Mouse (Mus musculus): ENCODE data around the gene AW011738. TPM values are rescaled to one million over a fixed set of nuclear protein-coding genes. Genes with fewer than 3 reads are reported as not detected.

The AW011738 gene
- polyA plus RNA-seq, 1 experiment = 0.29 TPM

GRCm38 (mm10) chr4:156235808-156236533 is 32.9 kb downstream of the AW011738 start, which contains the start of gene Noc2l:
Gene Noc2l (plus strand): TSS chr4:156236010.
- Histone ChIP-seq H3K79me2 (ENCODE audit: control insufficient read depth, insufficient read depth) (peaks cover 60% of the 10 kb centered on the region), H3ac (ENCODE audit: control insufficient read depth, insufficient read length, low read depth) (peak within 1 kb of the TSS; percentile 98), H3K79me3 (ENCODE audit: low read depth) (peaks cover 28% of the 10 kb centered on the region), H3K4me3 (ENCODE audit: insufficient read depth, poor library complexity, severe bottlenecking) (peak within 1 kb of the TSS; percentile 87), H3K36me3 (ENCODE audit: control insufficient read depth, insufficient read depth) (peaks cover 51% of the 10 kb centered on the region), H3K27me3 (ENCODE audit: control insufficient read depth, insufficient read depth, insufficient read length) (no peaks in the 10 kb centered on the region)
- TF ChIP-seq MAX (IDR thresholded peaks at IDR 0.05) (peak; percentile 93), MYOG (IDR thresholded peaks at IDR 0.05; ENCODE audit: control insufficient read depth, extremely low read depth, insufficient read length) (no peak)

GRCm38 (mm10) chr4:156236651-156237447 is 33.7 kb downstream of the AW011738 start:
- peak overlapping the region; percentile 37 for H3ac ChIP-seq (ENCODE audit: control insufficient read depth, insufficient read length, low read depth)
- no peak for TF ChIP-seq CEBPB (IDR thresholded peaks at IDR 0.05; ENCODE audit: low read depth)
- TF ChIP-seq MYOD1 (IDR thresholded peaks at IDR 0.05; ENCODE audit: control insufficient read depth, insufficient read length, low read depth) = no peak
- no peak for TF ChIP-seq FOSL1 (IDR thresholded peaks at IDR 0.05; ENCODE audit: insufficient read depth, low read length, poor library complexity, severe bottlenecking)
- TF ChIP-seq USF1 (IDR thresholded peaks at IDR 0.05; ENCODE audit: low read depth) = no peak
- peaks cover 66% of the 10 kb centered on the region for H3K79me2 ChIP-seq (ENCODE audit: control insufficient read depth, insufficient read depth)
- H3K79me3 ChIP-seq (ENCODE audit: low read depth) = peaks cover 28% of the 10 kb centered on the region
- H3K4me3 ChIP-seq (ENCODE audit: insufficient read depth, poor library complexity, severe bottlenecking) = peak overlapping the region; percentile 87
- H3K36me3 ChIP-seq (ENCODE audit: control insufficient read depth, insufficient read depth) = peaks cover 53% of the 10 kb centered on the region
- H3K27me3 ChIP-seq (ENCODE audit: control insufficient read depth, insufficient read depth, insufficient read length) = no peaks in the 10 kb centered on the region

DNA sequence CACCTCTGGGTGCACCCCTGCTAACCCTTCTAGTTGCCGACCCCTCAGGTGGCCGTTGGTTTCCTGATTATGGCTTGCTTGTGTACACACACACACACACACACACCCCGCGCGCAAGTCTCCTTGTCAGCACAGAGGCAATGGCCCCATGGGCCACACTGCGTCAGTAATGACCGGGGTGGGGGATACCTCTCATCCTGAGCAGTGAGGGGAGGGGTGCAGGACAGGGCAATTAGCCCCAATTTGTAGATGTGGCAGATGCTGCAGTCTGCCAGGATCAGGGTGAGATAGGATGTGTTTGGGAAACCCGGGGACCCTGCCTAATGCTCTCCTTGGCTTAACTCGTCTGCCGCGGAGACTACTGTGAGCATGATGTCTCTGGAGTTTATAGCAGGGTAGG is 46.5 kb downstream of the AW011738 start:
- TF ChIP-seq FOSL1 (IDR thresholded peaks at IDR 0.05; ENCODE audit: insufficient read depth, low read length, poor library complexity, severe bottlenecking) (no peak), CTCF (IDR thresholded peaks at IDR 0.05; ENCODE audit: control insufficient read depth, insufficient read depth, insufficient read length) (no peak), MAX (IDR thresholded peaks at IDR 0.05) (no peak), USF1 (IDR thresholded peaks at IDR 0.05; ENCODE audit: low read depth) (no peak)
- peaks cover under 1% of the 10 kb centered on the region for H3K79me2 ChIP-seq (ENCODE audit: control insufficient read depth, insufficient read depth)
- no peaks in the 10 kb centered on the region for H3K27me3 ChIP-seq (ENCODE audit: control insufficient read depth, insufficient read depth, insufficient read length)
- H3ac ChIP-seq (ENCODE audit: control insufficient read depth, insufficient read length, low read depth) = no peak overlapping the region
- peaks cover 42% of the 10 kb centered on the region for H3K36me3 ChIP-seq (ENCODE audit: control insufficient read depth, insufficient read depth)
- no peaks in the 10 kb centered on the region for H3K79me3 ChIP-seq (ENCODE audit: low read depth)
- no peak overlapping the region for H3K4me3 ChIP-seq (ENCODE audit: insufficient read depth, poor library complexity, severe bottlenecking)

DNA sequence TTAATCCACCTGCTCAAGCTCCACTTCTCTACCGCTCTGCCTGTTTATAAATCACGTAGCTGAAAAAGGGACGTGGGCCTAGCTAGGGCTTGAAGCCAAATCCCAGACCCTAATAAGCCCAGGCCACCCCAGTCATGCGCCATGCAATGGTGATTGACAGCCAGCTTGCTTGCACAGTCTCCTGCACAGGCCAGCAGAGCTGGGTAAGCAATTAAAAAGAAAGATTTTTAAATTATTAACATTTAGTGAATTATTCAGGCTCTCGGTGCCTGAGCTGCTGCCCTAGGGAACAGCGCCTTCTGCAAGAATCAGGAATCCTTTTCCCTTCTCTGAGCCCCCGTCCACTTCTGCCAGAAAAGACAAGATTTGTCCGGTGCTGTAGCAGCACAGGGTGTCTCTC is 48.0 kb downstream of the AW011738 start:
- no peak for TF ChIP-seq CEBPB (IDR thresholded peaks at IDR 0.05; ENCODE audit: low read depth)
- no peak for TF ChIP-seq USF1 (IDR thresholded peaks at IDR 0.05; ENCODE audit: low read depth)
- TF ChIP-seq MAX (IDR thresholded peaks at IDR 0.05) = no peak
- no peak for TF ChIP-seq MYOD1 (IDR thresholded peaks at IDR 0.05; ENCODE audit: control insufficient read depth, insufficient read length, low read depth)
- TF ChIP-seq CTCF (IDR thresholded peaks at IDR 0.05; ENCODE audit: control insufficient read depth, insufficient read depth, insufficient read length) = no peak
- TF ChIP-seq MYOG (IDR thresholded peaks at IDR 0.05; ENCODE audit: control insufficient read depth, extremely low read depth, insufficient read length) = no peak
- TF ChIP-seq FOSL1 (IDR thresholded peaks at IDR 0.05; ENCODE audit: insufficient read depth, low read length, poor library complexity, severe bottlenecking) = no peak
- H3K79me3 ChIP-seq (ENCODE audit: low read depth) = no peaks in the 10 kb centered on the region
- H3ac ChIP-seq (ENCODE audit: control insufficient read depth, insufficient read length, low read depth) = no peak overlapping the region
- no peaks in the 10 kb centered on the region for H3K27me3 ChIP-seq (ENCODE audit: control insufficient read depth, insufficient read depth, insufficient read length)
- peaks cover 28% of the 10 kb centered on the region for H3K36me3 ChIP-seq (ENCODE audit: control insufficient read depth, insufficient read depth)
- no peak overlapping the region for H3K4me3 ChIP-seq (ENCODE audit: insufficient read depth, poor library complexity, severe bottlenecking)
- H3K79me2 ChIP-seq (ENCODE audit: control insufficient read depth, insufficient read depth) = no peaks in the 10 kb centered on the region

GRCm38 (mm10) chr4:156252140-156252539 is 49.0 kb downstream of the AW011738 start:
- Histone ChIP-seq H3K79me2 (ENCODE audit: control insufficient read depth, insufficient read depth) (no peaks in the 10 kb centered on the region), H3K36me3 (ENCODE audit: control insufficient read depth, insufficient read depth) (peaks cover 19% of the 10 kb centered on the region), H3K27me3 (ENCODE audit: control insufficient read depth, insufficient read depth, insufficient read length) (no peaks in the 10 kb centered on the region), H3K4me3 (ENCODE audit: insufficient read depth, poor library complexity, severe bottlenecking) (no peak overlapping the region), H3K79me3 (ENCODE audit: low read depth) (no peaks in the 10 kb centered on the region), H3ac (ENCODE audit: control insufficient read depth, insufficient read length, low read depth) (no peak overlapping the region)
- TF ChIP-seq CEBPB (IDR thresholded peaks at IDR 0.05; ENCODE audit: low read depth) = no peak
- no peak for TF ChIP-seq CTCF (IDR thresholded peaks at IDR 0.05; ENCODE audit: control insufficient read depth, insufficient read depth, insufficient read length)
- TF ChIP-seq MYOD1 (IDR thresholded peaks at IDR 0.05; ENCODE audit: control insufficient read depth, insufficient read length, low read depth) = no peak
- no peak for TF ChIP-seq FOSL1 (IDR thresholded peaks at IDR 0.05; ENCODE audit: insufficient read depth, low read length, poor library complexity, severe bottlenecking)
- no peak for TF ChIP-seq MAX (IDR thresholded peaks at IDR 0.05)
- no peak for TF ChIP-seq MYOG (IDR thresholded peaks at IDR 0.05; ENCODE audit: control insufficient read depth, extremely low read depth, insufficient read length)
- TF ChIP-seq USF1 (IDR thresholded peaks at IDR 0.05; ENCODE audit: low read depth) = no peak

DNA sequence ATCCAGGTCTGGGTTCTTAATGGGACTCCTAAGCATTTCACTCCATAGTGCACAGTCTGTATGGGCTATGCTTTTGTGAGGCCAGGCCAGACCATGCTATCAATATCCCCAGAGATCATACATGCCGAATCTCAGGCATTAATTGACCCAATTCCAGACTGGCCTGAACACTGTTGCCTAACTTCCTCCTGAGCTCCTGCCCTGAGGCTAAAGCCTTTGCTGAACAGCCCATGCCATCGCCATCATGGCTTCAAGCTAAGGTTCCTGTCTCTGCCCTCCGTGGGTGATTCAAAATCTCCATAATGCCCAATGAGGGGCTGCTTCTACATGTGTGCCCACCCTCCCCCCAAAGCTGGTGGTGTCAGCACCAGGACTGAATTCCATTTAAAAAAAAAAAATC is 49.5 kb downstream of the AW011738 start:
- Histone ChIP-seq H3K27me3 (ENCODE audit: control insufficient read depth, insufficient read depth, insufficient read length) (no peaks in the 10 kb centered on the region), H3ac (ENCODE audit: control insufficient read depth, insufficient read length, low read depth) (no peak overlapping the region), H3K79me3 (ENCODE audit: low read depth) (no peaks in the 10 kb centered on the region), H3K36me3 (ENCODE audit: control insufficient read depth, insufficient read depth) (peaks cover 14% of the 10 kb centered on the region), H3K79me2 (ENCODE audit: control insufficient read depth, insufficient read depth) (no peaks in the 10 kb centered on the region), H3K4me3 (ENCODE audit: insufficient read depth, poor library complexity, severe bottlenecking) (no peak overlapping the region)
- TF ChIP-seq MAX (IDR thresholded peaks at IDR 0.05) = no peak
- TF ChIP-seq MYOD1 (IDR thresholded peaks at IDR 0.05; ENCODE audit: control insufficient read depth, insufficient read length, low read depth) = no peak
- TF ChIP-seq CEBPB (IDR thresholded peaks at IDR 0.05; ENCODE audit: low read depth) = no peak
- TF ChIP-seq USF1 (IDR thresholded peaks at IDR 0.05; ENCODE audit: low read depth) = no peak
- TF ChIP-seq FOSL1 (IDR thresholded peaks at IDR 0.05; ENCODE audit: insufficient read depth, low read length, poor library complexity, severe bottlenecking) = no peak
- no peak for TF ChIP-seq CTCF (IDR thresholded peaks at IDR 0.05; ENCODE audit: control insufficient read depth, insufficient read depth, insufficient read length)
- TF ChIP-seq MYOG (IDR thresholded peaks at IDR 0.05; ENCODE audit: control insufficient read depth, extremely low read depth, insufficient read length) = no peak

All from C2C12 (cell line).